Mouse (Mus musculus): ENCODE results near the gene Sfpq.

DNA sequence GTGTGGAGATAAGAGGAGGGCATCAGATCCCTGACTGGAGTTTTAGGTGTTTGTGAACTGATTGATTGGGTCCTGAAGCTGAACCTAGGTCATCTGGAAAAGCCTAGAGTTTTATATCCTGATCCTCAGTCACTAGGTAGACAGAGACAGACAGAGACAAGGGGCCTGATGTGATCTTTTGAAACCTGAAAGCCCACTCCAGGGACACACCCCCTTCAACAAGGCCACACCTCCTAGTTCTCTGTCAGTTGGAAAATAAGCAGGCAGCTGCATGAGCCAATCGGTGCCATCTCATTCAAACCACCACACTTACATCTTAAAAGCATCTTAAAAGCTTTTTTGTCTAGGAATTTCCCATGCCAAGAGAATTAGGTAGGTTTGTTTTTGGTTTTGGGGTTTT, 59.7 kb downstream of the Sfpq start:
- TF ChIP-seq POLR2A (IDR thresholded peaks at IDR 0.05; ENCODE audit: low read depth, low read length), result no peak
- no peak for TF ChIP-seq CTCF (conservative IDR thresholded peaks at IDR 0.05; ENCODE audit: insufficient read depth, insufficient read length, low read depth, low read length)
